In genomic region chr3:136843811-136844491, GRCm38 (mm10) we compare ENCODE assay signal across 15 mouse cellular contexts.
DNase-seq lines count a peak whose midpoint lies in the region; ATAC-seq lines count a peak whose summit lies in the region.
"Had no signal": no experiment of that assay in that cellular context is flagged by ENCODE, and none has a peak within 500 bp of the region (broad histone marks: within the 10 kb centered on the region; RNA-seq: fewer than 3 reads in every experiment).

No protein-coding gene starts in this region.

- H3K9ac ChIP-seq in neural tube, embryonic 11.5 days (ENCODE audit: low read length): no peak overlapping the region
- H3K9ac ChIP-seq in hindbrain, embryonic 11.5 days (ENCODE audit: low read depth, low read length): no peak overlapping the region
- no peak overlapping the region for H3K9ac ChIP-seq in midbrain, embryonic 14.5 days (replicated peaks; ENCODE audit: low read length)
- H3K9ac ChIP-seq: stomach, embryonic 15.5 days had no signal

- H3K4me2 ChIP-seq in neural tube, embryonic 11.5 days (ENCODE audit: low read depth): no peak overlapping the region
- no peak overlapping the region for H3K4me2 ChIP-seq in hindbrain, embryonic 11.5 days (replicated peaks; ENCODE audit: low read depth, low read length)
- H3K4me2 ChIP-seq in midbrain, embryonic 14.5 days (ENCODE audit: low read length): no peak overlapping the region
- H3K4me2 ChIP-seq: stomach, embryonic 15.5 days had no signal

- H3K4me3 ChIP-seq in neural tube, embryonic 11.5 days (ENCODE audit: low read depth, low read length): no peak overlapping the region
- no peak overlapping the region for H3K4me3 ChIP-seq in hindbrain, embryonic 11.5 days (ENCODE audit: low read depth, low read length)
- no peak overlapping the region for H3K4me3 ChIP-seq in midbrain, embryonic 14.5 days (replicated peaks; ENCODE audit: low read depth, low read length)
- H3K4me3 ChIP-seq: limb, embryonic 10.5 days; stomach, embryonic 15.5 days had no signal

- 72% methylated on average over 7 of the region's 7 CpGs for WGBS in neural tube, embryonic 11.5 days
- 61% methylated on average over 7 of the region's 7 CpGs for WGBS in hindbrain, embryonic 11.5 days
- WGBS in midbrain, embryonic 14.5 days: 28% methylated on average over 7 of the region's 7 CpGs

- ATAC-seq in neural tube, embryonic 11.5 days (ENCODE audit: insufficient read depth, low FRiP score, low TSS enrichment): peak; percentile 60; the same call in 1 of the 2 replicates
- peak; percentile 70 for ATAC-seq in hindbrain, embryonic 11.5 days (ENCODE audit: low FRiP score)
- ATAC-seq in midbrain, embryonic 14.5 days (ENCODE audit: low FRiP score, low TSS enrichment): 0 out of 2 replicates have a peak, but pooled peaks have one; percentile 25
- ATAC-seq in monocyte, adult 5-6 weeks (replicated peaks; ENCODE audit: insufficient number of reproducible peaks, low FRiP score, low TSS enrichment, poor library complexity, severe bottlenecking): no peak

- no peaks in the 10 kb centered on the region; the same call in 1 of the 2 replicates for H3K4me1 ChIP-seq in neural tube, embryonic 11.5 days (ENCODE audit: control insufficient read depth, insufficient read depth, low read length)
- H3K4me1 ChIP-seq in hindbrain, embryonic 11.5 days (replicated peaks; ENCODE audit: control insufficient read depth, insufficient read depth, low read length): no peaks in the 10 kb centered on the region
- peaks cover 24% of the 10 kb centered on the region for H3K4me1 ChIP-seq in midbrain, embryonic 14.5 days (ENCODE audit: control insufficient read depth, insufficient read depth, low read length)
- H3K4me1 ChIP-seq: stomach, embryonic 15.5 days had no signal

- no peak overlapping the region for H3K27ac ChIP-seq in neural tube, embryonic 11.5 days (ENCODE audit: low read depth, low read length)
- no peak overlapping the region for H3K27ac ChIP-seq in hindbrain, embryonic 11.5 days (ENCODE audit: low read depth, low read length)
- H3K27ac ChIP-seq in midbrain, embryonic 14.5 days (replicated peaks; ENCODE audit: low read depth, low read length): peak overlapping the region; percentile 41; the same call in 1 of the 2 replicates
- H3K27ac ChIP-seq: limb, embryonic 10.5 days; stomach, embryonic 15.5 days had no signal

- no peak for DNase-seq in neural tube, embryonic 11.5 days (ENCODE audit: low spot score)
- no peak for DNase-seq in neural tube, embryonic 10.5 days (ENCODE audit: extremely low spot score, low spot score)
- DNase-seq in hindbrain, embryonic 11.5 days (ENCODE audit: low spot score): no peak
- no peak for DNase-seq in midbrain, embryonic 14.5 days
- DNase-seq in layer of hippocampus, postnatal 14 days (ENCODE audit: low spot score in 2 of 2): no peak
- no peak for DNase-seq in lung, postnatal 25 days (ENCODE audit: low spot score)
- DNase-seq: adrenal gland, adult 8-10 months; heart, postnatal 10 days; kidney, adult 11 months; lung, adult 18-20 months; right cerebral cortex, postnatal 25 days had no signal

- H3K27me3 ChIP-seq in neural tube, embryonic 11.5 days (ENCODE audit: control insufficient read depth, insufficient read depth, low read length): no peaks in the 10 kb centered on the region
- H3K27me3 ChIP-seq in hindbrain, embryonic 11.5 days (ENCODE audit: control insufficient read depth, insufficient read depth, low read length): no peaks in the 10 kb centered on the region
- H3K27me3 ChIP-seq in midbrain, embryonic 14.5 days (ENCODE audit: control insufficient read depth, insufficient read depth, low read length): no peaks in the 10 kb centered on the region
- H3K27me3 ChIP-seq: CH12.LX; stomach, embryonic 15.5 days had no signal

- H3K9me3 ChIP-seq in neural tube, embryonic 11.5 days (ENCODE audit: control insufficient read depth, low read length): no peaks in the 10 kb centered on the region
- H3K9me3 ChIP-seq in hindbrain, embryonic 11.5 days (ENCODE audit: control insufficient read depth, low read length): no peaks in the 10 kb centered on the region
- H3K9me3 ChIP-seq in midbrain, embryonic 14.5 days (ENCODE audit: control insufficient read depth, low read length): no peaks in the 10 kb centered on the region
- H3K9me3 ChIP-seq: limb, embryonic 10.5 days; stomach, embryonic 15.5 days had no signal

- H3K36me3 ChIP-seq in neural tube, embryonic 11.5 days (ENCODE audit: control insufficient read depth, insufficient read depth, low read length): no peaks in the 10 kb centered on the region
- no peaks in the 10 kb centered on the region for H3K36me3 ChIP-seq in hindbrain, embryonic 11.5 days (ENCODE audit: control insufficient read depth, insufficient read depth, low read length)
- H3K36me3 ChIP-seq in midbrain, embryonic 14.5 days (ENCODE audit: control insufficient read depth, insufficient read depth, low read length): no peaks in the 10 kb centered on the region
- H3K36me3 ChIP-seq: limb, embryonic 10.5 days; stomach, embryonic 15.5 days had no signal
